25 mouse cellular contexts compared by ENCODE assay signal in genomic region chr8:15832752-15833151, GRCm38 (mm10).
"Had no signal": no experiment of that assay in that cellular context is flagged by ENCODE, and none has a peak within 500 bp of the region (broad histone marks: within the 10 kb centered on the region; RNA-seq: fewer than 3 reads in every experiment).

No protein-coding gene starts in this region.

- H3K27me3 ChIP-seq: heart, embryonic 12.5 days; hindbrain, embryonic 12.5 days; limb, embryonic 13.5 days; limb, embryonic 15.5 days; liver, embryonic 12.5 days had no signal

- H3K4me2 ChIP-seq: heart, embryonic 12.5 days; hindbrain, embryonic 12.5 days; hindbrain, embryonic 14.5 days; limb, embryonic 13.5 days; limb, embryonic 15.5 days; liver, embryonic 12.5 days had no signal

- ATAC-seq: hindbrain, embryonic 16.5 days; inflammation-experienced regulatory T-cells, adult 6 months; liver, embryonic 12.5 days had no signal

- H3K9ac ChIP-seq: heart, embryonic 12.5 days; hindbrain, embryonic 12.5 days; hindbrain, embryonic 14.5 days; limb, embryonic 13.5 days; limb, embryonic 15.5 days; liver, embryonic 12.5 days; liver, embryonic 14.5 days had no signal

- H3K4me1 ChIP-seq: heart, embryonic 10.5 days; heart, embryonic 12.5 days; hindbrain, embryonic 10.5 days; hindbrain, embryonic 12.5 days; limb, embryonic 13.5 days; limb, embryonic 15.5 days; liver, embryonic 12.5 days had no signal

- DNase-seq: gastrocnemius, adult 2 months; gastrocnemius, postnatal 10 days; gastrocnemius, postnatal 25 days; heart, adult 18-20 months; heart, postnatal 10 days; heart, postnatal 4 days; kidney, adult 18-20 months; kidney, adult 8-10 months; kidney, postnatal 10 days; kidney, postnatal 25 days; kidney, postnatal 4 days; left cerebral cortex, postnatal 4 days had no signal

- H3K36me3 ChIP-seq: heart, embryonic 10.5 days; heart, embryonic 12.5 days; hindbrain, embryonic 10.5 days; hindbrain, embryonic 12.5 days; limb, embryonic 13.5 days; limb, embryonic 15.5 days; liver, embryonic 12.5 days had no signal

- H3K4me3 ChIP-seq: gastrocnemius, adult 2 months; heart, embryonic 10.5 days; heart, embryonic 12.5 days; hindbrain, embryonic 10.5 days; hindbrain, embryonic 12.5 days; layer of hippocampus, adult 2 months; left cerebral cortex, adult 2 months; limb, embryonic 13.5 days; limb, embryonic 15.5 days; liver, embryonic 12.5 days had no signal

- H3K27ac ChIP-seq: gastrocnemius, adult 2 months; heart, embryonic 10.5 days; hindbrain, embryonic 10.5 days; hindbrain, embryonic 12.5 days; hindbrain, embryonic 14.5 days; layer of hippocampus, adult 2 months; left cerebral cortex, adult 2 months; limb, embryonic 13.5 days; limb, embryonic 15.5 days; liver, embryonic 12.5 days; liver, embryonic 14.5 days had no signal

- H3K9me3 ChIP-seq: heart, embryonic 10.5 days; heart, embryonic 12.5 days; hindbrain, embryonic 10.5 days; hindbrain, embryonic 12.5 days; limb, embryonic 13.5 days; limb, embryonic 15.5 days; liver, embryonic 12.5 days had no signal
